Mouse (Mus musculus) Patski (cell line): Measurements from ENCODE around the gene H2-Q1. TPM values are rescaled to one million over a fixed set of nuclear protein-coding genes. Genes with fewer than 3 reads are reported as not detected.
"Not testable (repeated sequence)": the region's sequence is repeated elsewhere in the genome, so short reads cannot be mapped to it uniquely, and the experiment has no call there.

Source experiments
- ATAC-seq: fragments of 100-300 bp; one replicate; pipeline ENCODE4 v1.8.0; 2021
- CTCF ChIA-PET: fragments of 350-600 bp; sonication (Branson Sonifier 250); formaldehyde crosslinking; loops from one replicate; lab custom pipeline; 2022; ENCODE audit warnings: inconsistent platforms; lab: Charles Lee
- POLR2A ChIA-PET: fragments of 350-600 bp; sonication (Branson Sonifier 250); formaldehyde crosslinking; loops from one replicate; lab custom pipeline; 2022; ENCODE audit warnings: antibody characterized with exemption, inconsistent platforms; lab: Charles Lee
- DNase-seq: peaks from one replicate; pipeline ENCODE4 v3.0.0-alpha.2; 2011; ENCODE audit warnings: low read depth, low spot score
- H3K27me3 ChIP-seq: fragments of 371-371 bp; one replicate; pipeline ENCODE4 v1.5.1; 2021
- CTCF ChIP-seq: fragments of 100-300 bp; IDR thresholded peaks from one replicate; pipeline ENCODE4 v1.5.1; 2021
- in situ Hi-C: fragments of 300-500 bp; cut with MboI; formaldehyde crosslinking; loops from 3 replicates; pipeline ENCODE4 v1.11.1; 2018; ENCODE audit warnings: low pct_unique_long_range_greater_than_20kb, mixed read lengths
- polyA plus RNA-seq: library from polyadenylated mRNA; unstranded; gene quantifications from one replicate; pipeline ENCODE4 v1.2.3, GENCODE M21; 2021

Gene H2-Q1
- polyA plus RNA-seq, 1 experiment from 2014 or later, result 1.1 TPM

- ATAC-seq (no peak), DNase-seq (no peak)
- ChIA-PET CTCF (interaction anchor here (0.6 kb wide), 1 partner anchor 158 kb away, joined by 3 read pairs; no protein-coding TSS in a partner anchor), POLR2A (no interaction called here)
- in situ Hi-C loops, result no loop called here
- H3K27me3 ChIP-seq, result peaks cover 45% of the 10 kb centered on the region
- TF ChIP-seq CTCF, result no peak
These were observed 22.0 kb downstream of the H2-Q1 start, which contains the start of gene H2-Q2 for GRCm38 (mm10) chr17:35342071-35342671. Gene H2-Q2, plus strand, starts transcription at chr17:35342242.

GRCm38 (mm10) chr17:35342711-35343476, 22.7 kb downstream of the H2-Q1 start:
- DNase-seq (no peak), ATAC-seq (no peak)
- ChIA-PET CTCF (no interaction called here), POLR2A (no interaction called here)
- in situ Hi-C loops, result no loop called here
- TF ChIP-seq CTCF, result no peak
- H3K27me3 ChIP-seq, result peaks cover 40% of the 10 kb centered on the region

- DNase-seq, in situ Hi-C loops, CTCF ChIA-PET, POLR2A ChIA-PET, H3K27me3 ChIP-seq, ATAC-seq: not testable (repeated sequence)
These were observed 27.5 kb downstream of the H2-Q1 start for GRCm38 (mm10) chr17:35347659-35348058.

GRCm38 (mm10) chr17:35353275-35353674, 33.1 kb downstream of the H2-Q1 start:
- POLR2A ChIA-PET, in situ Hi-C loops, CTCF ChIA-PET, DNase-seq, ATAC-seq, H3K27me3 ChIP-seq: not testable (repeated sequence)

- ChIA-PET CTCF (no interaction called here), POLR2A (no interaction called here)
- ATAC-seq, result no peak
- in situ Hi-C loops, result no loop called here
- DNase-seq, result no peak
- no peaks in the 10 kb centered on the region for H3K27me3 ChIP-seq
- TF ChIP-seq CTCF, result no peak
These were observed 33.9 kb downstream of the H2-Q1 start for GRCm38 (mm10) chr17:35354071-35354470.

- CTCF ChIA-PET, result no interaction called here
- no peak for TF ChIP-seq CTCF
- H3K27me3 ChIP-seq, result no peaks in the 10 kb centered on the region
- POLR2A ChIA-PET, result no interaction called here
- in situ Hi-C loops, result no loop called here
- DNase-seq, result no peak
- ATAC-seq, result no peak
These were observed 36.9 kb downstream of the H2-Q1 start for GRCm38 (mm10) chr17:35357086-35357485.

GRCm38 (mm10) chr17:35358763-35359469, 38.7 kb downstream of the H2-Q1 start:
- no peak for TF ChIP-seq CTCF
- ChIA-PET CTCF (no interaction called here), POLR2A (no interaction called here)
- no peaks in the 10 kb centered on the region for H3K27me3 ChIP-seq
- in situ Hi-C loops, result no loop called here
- no peak for DNase-seq
- ATAC-seq, result no peak

GRCm38 (mm10) chr17:35359470-35359862, 39.3 kb downstream of the H2-Q1 start:
- ATAC-seq, result no peak

More at GRCm38 (mm10) chr17:35359470-35359862, 39.3 kb downstream of the H2-Q1 start:
- POLR2A ChIA-PET, result no interaction called here
- in situ Hi-C loops, result no loop called here
- no peak for DNase-seq
- TF ChIP-seq CTCF, result no peak
- CTCF ChIA-PET, result no interaction called here
- no peaks in the 10 kb centered on the region for H3K27me3 ChIP-seq

Other genes starting within 250 kb of the H2-Q1 start
- gene Ly6g6e, start 243.5 kb upstream of the H2-Q1 start, polyA plus RNA-seq, result not detected
- gene Ly6g6d, start 242.3 kb upstream of the H2-Q1 start, polyA plus RNA-seq, result 0.19 TPM
- not detected for gene Ly6g6f, start 234.8 kb upstream of the H2-Q1 start, polyA plus RNA-seq
- 77.3 TPM for gene Abhd16a, start 231.1 kb upstream of the H2-Q1 start, polyA plus RNA-seq
- not detected for gene Ly6g5c, start 212.1 kb upstream of the H2-Q1 start, polyA plus RNA-seq
- gene Ly6g5b, start 205.0 kb upstream of the H2-Q1 start, polyA plus RNA-seq, result 0.27 TPM
- gene Gpank1, start 198.9 kb upstream of the H2-Q1 start, polyA plus RNA-seq, result 28.4 TPM
- gene Csnk2b, start 198.4 kb upstream of the H2-Q1 start, polyA plus RNA-seq, result 254 TPM
- 29.3 TPM for gene D17H6S53E, start 194.0 kb upstream of the H2-Q1 start, polyA plus RNA-seq
- gene Apom, start 188.4 kb upstream of the H2-Q1 start, polyA plus RNA-seq, result 0.15 TPM
- gene Bag6, start 185.2 kb upstream of the H2-Q1 start, polyA plus RNA-seq, result 283 TPM
- gene Prrc2a, start 155.5 kb upstream of the H2-Q1 start, polyA plus RNA-seq, result 300 TPM
- gene Aif1, start 144.3 kb upstream of the H2-Q1 start, polyA plus RNA-seq, result 0.14 TPM
- gene Lst1, start 132.0 kb upstream of the H2-Q1 start, polyA plus RNA-seq, result not detected
- gene Ltb, start 126.0 kb upstream of the H2-Q1 start, polyA plus RNA-seq, result not detected
- gene Tnf, start 118.4 kb upstream of the H2-Q1 start, polyA plus RNA-seq, result not detected
- gene Lta, start 115.1 kb upstream of the H2-Q1 start, polyA plus RNA-seq, result 0.14 TPM
- 0.54 TPM for gene Gm16181, start 99.6 kb upstream of the H2-Q1 start, polyA plus RNA-seq
- gene Atp6v1g2, start 86.7 kb upstream of the H2-Q1 start, polyA plus RNA-seq, result 3.7 TPM
- 32.8 TPM for gene Nfkbil1, start 84.6 kb upstream of the H2-Q1 start, polyA plus RNA-seq
- gene Ddx39b, start 78.7 kb upstream of the H2-Q1 start, polyA plus RNA-seq, result 321 TPM
- 112 TPM for gene H2-D1, start 57.7 kb upstream of the H2-Q1 start, polyA plus RNA-seq
- gene H2-Q2, start 21.8 kb downstream of the H2-Q1 start, polyA plus RNA-seq, result not detected
- 4.8 TPM for gene H2-Q4, start 59.2 kb downstream of the H2-Q1 start, polyA plus RNA-seq
- gene H2-Q6, start 104.4 kb downstream of the H2-Q1 start, polyA plus RNA-seq, result 0.03 TPM
- gene H2-Q7, start 118.8 kb downstream of the H2-Q1 start, polyA plus RNA-seq, result 0.08 TPM
- 0.35 TPM for gene H2-Q10, start 149.7 kb downstream of the H2-Q1 start, polyA plus RNA-seq
- not detected for gene Pou5f1, start 185.6 kb downstream of the H2-Q1 start, polyA plus RNA-seq
- 35.9 TPM for gene Tcf19, start 196.4 kb downstream of the H2-Q1 start, polyA plus RNA-seq
- gene Cchcr1, start 196.7 kb downstream of the H2-Q1 start, polyA plus RNA-seq, result 44.8 TPM
- gene Psors1c2, start 212.8 kb downstream of the H2-Q1 start, polyA plus RNA-seq, result 0.37 TPM
- 8.6 TPM for gene Cdsn, start 231.7 kb downstream of the H2-Q1 start, polyA plus RNA-seq
- gene 2300002M23Rik, start 247.0 kb downstream of the H2-Q1 start, polyA plus RNA-seq, result not detected